Mouse (Mus musculus) myocyte (in vitro differentiated cells): ENCODE results near the gene Slc22a3. TPM values are rescaled to one million over a fixed set of nuclear protein-coding genes. Genes with fewer than 3 reads are reported as not detected.

Source experiments
- H3K27me3 ChIP-seq: one replicate; pipeline ENCODE4 v1.6.1; 2011; ENCODE audit not compliant: control insufficient read depth, insufficient read depth, insufficient read length
- H3K36me3 ChIP-seq: one replicate; pipeline ENCODE4 v1.6.1; 2011; ENCODE audit not compliant: control insufficient read depth, insufficient read depth
- H3K4me2 ChIP-seq: one replicate; pipeline ENCODE4 v1.6.1; 2011; ENCODE audit warnings: low read depth, control low read depth
- H3K4me3 ChIP-seq: one replicate; pipeline ENCODE4 v1.5.1; 2011; ENCODE audit warnings: mild to moderate bottlenecking, control low read depth, moderate library complexity
- H3K79me2 ChIP-seq: one replicate; pipeline ENCODE4 v1.6.1; 2011; ENCODE audit not compliant: control insufficient read depth, insufficient read depth
- H3ac ChIP-seq: one replicate; pipeline ENCODE4 v1.6.1; 2011; ENCODE audit not compliant: control insufficient read depth, insufficient read length
- CEBPB ChIP-seq: IDR thresholded peaks from 2 replicates; pipeline ENCODE4 v1.6.1; 2011; ENCODE audit warnings: mild to moderate bottlenecking, moderate library complexity; ENCODE audit not compliant: poor library complexity, insufficient read depth, severe bottlenecking
- E2F4 ChIP-seq: IDR thresholded peaks from one replicate; pipeline ENCODE4 v1.6.1; 2011; ENCODE audit warnings: mild to moderate bottlenecking, control low read depth, moderate library complexity; ENCODE audit not compliant: insufficient read depth
- MAX ChIP-seq: IDR thresholded peaks from one replicate; pipeline ENCODE4 v1.6.1; 2011; ENCODE audit warnings: low read depth, mild to moderate bottlenecking, control low read depth
- MYOD1 ChIP-seq, 3 experiments: IDR thresholded peaks; one replicate each; pipeline ENCODE4 v1.6.1; 2011; ENCODE audit warnings: control low read depth in 2 of 3, low read depth in 2 of 3, mild to moderate bottlenecking in 2 of 3, moderate library complexity in 1 of 3; ENCODE audit not compliant: insufficient read length in 2 of 3, control insufficient read depth in 1 of 3
- MYOG ChIP-seq, 3 experiments: IDR thresholded peaks; one replicate each; pipeline ENCODE4 v1.6.1; 2011; ENCODE audit warnings: control low read depth in 2 of 3, low read depth in 2 of 3, mild to moderate bottlenecking in 2 of 3; ENCODE audit not compliant: insufficient read length in 2 of 3, control insufficient read depth in 1 of 3, insufficient read depth in 1 of 3
- POLR2A ChIP-seq: IDR thresholded peaks from one replicate; pipeline ENCODE4 v1.6.1; 2011; ENCODE audit warnings: low read depth, mild to moderate bottlenecking, control low read depth, moderate library complexity; ENCODE audit not compliant: insufficient read length
- POLR2AphosphoS2 ChIP-seq: IDR thresholded peaks from one replicate; pipeline ENCODE4 v1.6.1; 2011; ENCODE audit warnings: low read depth, control low read depth; ENCODE audit not compliant: insufficient read length
- REST ChIP-seq: IDR thresholded peaks from one replicate; pipeline ENCODE4 v1.6.1; 2011; ENCODE audit warnings: mild to moderate bottlenecking, control low read depth, moderate library complexity; ENCODE audit not compliant: insufficient read depth, insufficient read length
- SRF ChIP-seq: IDR thresholded peaks from one replicate; pipeline ENCODE4 v1.6.1; 2011; ENCODE audit warnings: low read depth; ENCODE audit not compliant: control insufficient read depth, insufficient read length
- TCF12 ChIP-seq: IDR thresholded peaks from one replicate; pipeline ENCODE4 v1.6.1; 2011; ENCODE audit warnings: mild to moderate bottlenecking, control low read depth; ENCODE audit not compliant: poor library complexity, insufficient read depth, severe bottlenecking
- TCF3 ChIP-seq: IDR thresholded peaks from one replicate; pipeline ENCODE4 v1.6.1; 2011; ENCODE audit warnings: low read depth, control low read depth; ENCODE audit not compliant: insufficient read length
- USF1 ChIP-seq: IDR thresholded peaks from one replicate; pipeline ENCODE4 v1.6.1; 2011; ENCODE audit warnings: low read depth, mild to moderate bottlenecking, control low read depth, moderate library complexity
- polyA plus RNA-seq: library from polyadenylated mRNA; unstranded; fragments of >200 nt; fragmentation: generic; extraction: Trizol; gene quantifications from one replicate; pipeline ENCODE4 v1.2.1, GENCODE M21; 2012; ENCODE audit warnings: missing spikeins

Gene Slc22a3
- not detected for polyA plus RNA-seq

- Histone ChIP-seq H3K27me3 (peaks cover 57% of the 10 kb centered on the region), H3K36me3 (no peaks in the 10 kb centered on the region), H3ac (no peak within 1 kb of the TSS), H3K4me3 (no peak within 1 kb of the TSS), H3K79me2 (no peaks in the 10 kb centered on the region), H3K4me2 (no peak within 1 kb of the TSS)
- no peak for TF ChIP-seq USF1
- TF ChIP-seq MYOG (IDR thresholded peaks at IDR 0.05; ENCODE audit: control insufficient read depth in 1 of 3, insufficient read depth in 1 of 3, insufficient read length in 2 of 3, low read depth in 2 of 3), result no peak
These were observed at the start of gene Slc22a3 for GRCm38 (mm10) chr17:12507654-12508204. Gene Slc22a3 (minus strand): TSS chr17:12507704.

- Histone ChIP-seq H3K4me3 (no peak overlapping the region), H3K4me2 (no peak overlapping the region), H3K27me3 (peaks cover 27% of the 10 kb centered on the region), H3K36me3 (no peaks in the 10 kb centered on the region), H3ac (no peak overlapping the region), H3K79me2 (no peaks in the 10 kb centered on the region)
- TF ChIP-seq TCF12, result no peak
- no peak for TF ChIP-seq MAX
- no peak for TF ChIP-seq POLR2AphosphoS2
- TF ChIP-seq REST, result no peak
- TF ChIP-seq E2F4, result no peak
- no peak for TF ChIP-seq MYOD1 (IDR thresholded peaks at IDR 0.05; ENCODE audit: control insufficient read depth in 1 of 3, insufficient read length in 2 of 3, low read depth in 2 of 3)
- no peak for TF ChIP-seq CEBPB
- no peak for TF ChIP-seq TCF3
- no peak for TF ChIP-seq USF1
- TF ChIP-seq SRF, result no peak
- no peak for TF ChIP-seq POLR2A
- no peak for TF ChIP-seq MYOG (IDR thresholded peaks at IDR 0.05; ENCODE audit: control insufficient read depth in 1 of 3, insufficient read depth in 1 of 3, insufficient read length in 2 of 3, low read depth in 2 of 3)
These were observed 27.0 kb upstream of the Slc22a3 start for GRCm38 (mm10) chr17:12534353-12535145.

GRCm38 (mm10) chr17:12532115-12532514, 24.6 kb upstream of the Slc22a3 start:
- Histone ChIP-seq H3K4me2 (no peak overlapping the region), H3K79me2 (no peaks in the 10 kb centered on the region), H3K27me3 (peaks cover 36% of the 10 kb centered on the region), H3K36me3 (no peaks in the 10 kb centered on the region), H3ac (no peak overlapping the region), H3K4me3 (no peak overlapping the region)
- TF ChIP-seq TCF3 (no peak), MYOG (IDR thresholded peaks at IDR 0.05; ENCODE audit: control insufficient read depth in 1 of 3, insufficient read depth in 1 of 3, insufficient read length in 2 of 3, low read depth in 2 of 3) (no peak), CEBPB (no peak), SRF (no peak), REST (no peak), MAX (no peak)

GRCm38 (mm10) chr17:12530081-12530480, 22.6 kb upstream of the Slc22a3 start:
- TF ChIP-seq MYOG (IDR thresholded peaks at IDR 0.05; ENCODE audit: control insufficient read depth in 1 of 3, insufficient read depth in 1 of 3, insufficient read length in 2 of 3, low read depth in 2 of 3) (no peak), MAX (no peak), USF1 (no peak), CEBPB (no peak), TCF12 (no peak), TCF3 (no peak), SRF (no peak), REST (no peak), E2F4 (no peak), MYOD1 (IDR thresholded peaks at IDR 0.05; ENCODE audit: control insufficient read depth in 1 of 3, insufficient read length in 2 of 3, low read depth in 2 of 3) (no peak), POLR2AphosphoS2 (no peak), POLR2A (no peak)
- peaks cover 33% of the 10 kb centered on the region for H3K27me3 ChIP-seq
- no peaks in the 10 kb centered on the region for H3K36me3 ChIP-seq
- no peak overlapping the region for H3K4me3 ChIP-seq
- no peak overlapping the region for H3ac ChIP-seq
- H3K4me2 ChIP-seq, result no peak overlapping the region
- no peaks in the 10 kb centered on the region for H3K79me2 ChIP-seq

GRCm38 (mm10) chr17:12529384-12529985, 22.0 kb upstream of the Slc22a3 start:
- no peak overlapping the region for H3K4me2 ChIP-seq
- H3ac ChIP-seq, result no peak overlapping the region
- no peaks in the 10 kb centered on the region for H3K79me2 ChIP-seq
- TF ChIP-seq POLR2AphosphoS2 (no peak), SRF (no peak), USF1 (no peak), TCF12 (no peak), MYOG (IDR thresholded peaks at IDR 0.05; ENCODE audit: control insufficient read depth in 1 of 3, insufficient read depth in 1 of 3, insufficient read length in 2 of 3, low read depth in 2 of 3) (no peak), CEBPB (no peak), POLR2A (no peak)
- peaks cover 33% of the 10 kb centered on the region for H3K27me3 ChIP-seq
- no peak overlapping the region for H3K4me3 ChIP-seq
- no peaks in the 10 kb centered on the region for H3K36me3 ChIP-seq
